Mouse (Mus musculus): ENCODE data around the gene Fzd4. TPM values are rescaled to one million over a fixed set of nuclear protein-coding genes. Genes with fewer than 3 reads are reported as not detected.

The Fzd4 gene
- polyA plus RNA-seq, 1 experiment: 2.9 TPM

DNA sequence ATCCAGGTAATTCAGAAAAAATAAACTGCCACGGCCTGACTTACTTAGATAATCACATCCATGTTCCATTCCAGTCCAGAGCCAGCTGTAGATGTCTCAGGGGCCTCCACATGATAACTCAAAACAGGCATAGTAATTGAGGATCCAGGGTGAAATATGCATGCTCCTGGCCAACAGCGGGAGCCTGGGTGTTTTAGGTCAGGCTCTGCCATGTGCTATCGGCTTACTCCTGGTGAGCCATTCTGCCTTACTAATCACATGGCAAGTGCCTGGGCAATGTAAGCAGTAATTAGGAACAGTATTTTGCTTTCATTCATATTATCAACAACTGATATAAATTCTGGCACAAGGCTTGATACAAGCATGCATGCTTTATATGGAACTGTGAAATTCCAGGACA, 57.2 kb downstream of the Fzd4 start:
- WGBS: 92% methylated on average over 3 of the region's 3 CpGs
- TF ChIP-seq CTCF (IDR thresholded peaks at IDR 0.05; ENCODE audit: borderline replicate concordance, control insufficient read depth, extremely low read depth, insufficient read depth, low read length, poor library complexity): no peak
- no peak for TF ChIP-seq POLR2A (IDR thresholded peaks at IDR 0.05; ENCODE audit: control insufficient read depth, extremely low read depth, insufficient read depth, low read length, poor library complexity)
- Histone ChIP-seq H3K4me3 (ENCODE audit: control insufficient read depth, insufficient read depth, low read length) (no peak overlapping the region), H3K27me3 (ENCODE audit: control insufficient read depth, insufficient read depth, low read length) (no peaks in the 10 kb centered on the region), H3K4me1 (replicated peaks; ENCODE audit: control insufficient read depth, insufficient read depth, low read length) (no peaks in the 10 kb centered on the region), H3K27ac (ENCODE audit: control insufficient read depth, insufficient read depth, low read length) (no peak overlapping the region), H3K36me3 (ENCODE audit: control insufficient read depth, insufficient read depth, low read length) (no peaks in the 10 kb centered on the region)
- no peak for DNase-seq

Other genes starting within 250 kb of the Fzd4 start
- 47.6 and 75.4 TPM in 2 replicates for gene Tmem135, start 133 bp upstream of the Fzd4 start, polyA plus RNA-seq (2012; rRNA removed)
- 10.7 and 17.1 TPM in 2 replicates for gene Prss23, start 122.8 kb downstream of the Fzd4 start, polyA plus RNA-seq (2012; rRNA removed)
- 1.8 and 7.8 TPM in 2 replicates for gene Me3, start 228.0 kb downstream of the Fzd4 start, polyA plus RNA-seq (2012; rRNA removed)

Measured in thymus, adult 2 months (tissue).